ENCODE assay signal across 8 mouse cellular contexts in the genomic region with DNA sequence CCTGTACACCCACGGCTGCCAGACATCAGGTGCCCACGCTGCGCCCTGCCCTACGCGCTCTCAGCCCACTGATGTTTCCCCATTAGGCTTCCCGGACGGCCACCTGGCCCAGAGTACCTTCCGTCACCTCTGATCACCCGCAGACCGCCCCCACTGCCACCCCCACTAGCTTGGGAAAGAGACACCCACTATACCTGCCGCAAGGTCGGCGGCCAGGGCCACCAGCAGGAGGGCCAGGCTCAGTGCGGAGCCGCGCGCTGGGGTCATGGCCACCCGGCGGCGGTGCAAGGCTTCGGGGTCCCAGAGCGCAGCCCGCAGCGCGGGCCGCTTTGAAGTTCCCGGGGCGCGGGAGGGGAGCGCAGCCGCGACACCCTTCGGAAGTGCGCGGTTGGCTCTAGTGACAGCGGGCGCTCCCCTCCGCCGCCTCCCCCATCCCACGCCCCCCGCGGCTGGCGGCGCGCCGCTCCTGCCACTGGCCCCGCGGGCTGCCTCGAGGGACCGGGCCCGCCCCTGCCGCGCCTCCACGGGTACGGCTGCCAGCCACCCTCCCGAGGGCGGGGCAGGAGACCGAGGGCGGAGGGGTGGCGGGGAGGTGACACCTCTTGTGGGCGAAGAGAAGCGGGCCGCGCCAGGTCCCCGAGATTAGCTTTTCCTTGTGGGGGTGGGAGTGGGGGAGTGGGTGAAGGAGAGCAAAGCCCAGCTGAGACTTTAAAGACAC. TPM values are rescaled to one million over a fixed set of nuclear protein-coding genes. Genes with fewer than 3 reads are reported as not detected.
DNase-seq lines count a peak whose midpoint lies in the region; ATAC-seq and TF ChIP-seq lines count a peak whose summit lies in the region.

A gene (minus strand): TSS at position 482 of the 718 bp plus-strand sequence.

- H3K4me2 ChIP-seq in embryonic facial prominence, embryonic 15.5 days (replicated peaks), result peak within 1 kb of the TSS; percentile 100
- peak within 1 kb of the TSS; percentile 92 for H3K4me2 ChIP-seq in heart, embryonic 16.5 days (ENCODE audit: low read depth, low read length)
- peak within 1 kb of the TSS; percentile 66 for H3K4me2 ChIP-seq in liver, embryonic 14.5 days (ENCODE audit: low read depth)

- H3K9ac ChIP-seq in embryonic facial prominence, embryonic 15.5 days, result peak within 1 kb of the TSS; percentile 35; the same call in 1 of the 2 replicates
- peak within 1 kb of the TSS; percentile 57 for H3K9ac ChIP-seq in heart, embryonic 16.5 days (ENCODE audit: low read length)
- H3K9ac ChIP-seq in liver, embryonic 14.5 days (replicated peaks), result no peak within 1 kb of the TSS

- ATAC-seq in embryonic facial prominence, embryonic 15.5 days (ENCODE audit: insufficient number of reproducible peaks, low FRiP score, low TSS enrichment, low read depth), result peak; percentile 78
- ATAC-seq in heart, embryonic 16.5 days (replicated peaks; ENCODE audit: extremely low read depth, insufficient read depth, low FRiP score), result peak; percentile 80
- ATAC-seq in liver, embryonic 14.5 days (ENCODE audit: insufficient read depth), result no peak

- under 1% methylated on average over 51 of the region's 65 CpGs for WGBS in embryonic facial prominence, embryonic 15.5 days
- WGBS in heart, embryonic 16.5 days, result under 1% methylated on average over 57 of the region's 65 CpGs
- under 1% methylated on average over 55 of the region's 65 CpGs for WGBS in liver, embryonic 14.5 days (ENCODE audit: insufficient replicate concordance)

- no peak within 1 kb of the TSS for H3K27ac ChIP-seq in embryonic facial prominence, embryonic 15.5 days (replicated peaks)
- no peak within 1 kb of the TSS for H3K27ac ChIP-seq in heart, embryonic 16.5 days (ENCODE audit: low read length)
- no peak within 1 kb of the TSS for H3K27ac ChIP-seq in liver, embryonic 14.5 days

- H3K36me3 ChIP-seq in embryonic facial prominence, embryonic 15.5 days, result no peaks in the 10 kb centered on the region
- H3K36me3 ChIP-seq in heart, embryonic 16.5 days (ENCODE audit: control insufficient read depth, insufficient read depth), result no peaks in the 10 kb centered on the region
- H3K36me3 ChIP-seq in liver, embryonic 14.5 days (replicated peaks; ENCODE audit: control insufficient read depth, insufficient read depth, low read depth), result no peaks in the 10 kb centered on the region

- DNase-seq in CD4-positive helper T cell, adult 2 months (ENCODE audit: low read depth, low spot score), result peak; percentile 49
- peak; percentile 86 to 90 for DNase-seq in adrenal gland, postnatal 36 days
- DNase-seq in kidney, postnatal 36 days, result peak; percentile 18 to 55
- no peak for DNase-seq in liver, embryonic 14.5 days (ENCODE audit: low read depth in 3 of 3, low spot score in 3 of 3)
- DNase-seq in naive thymus-derived CD4-positive, alpha-beta T cell, adult 2 months (ENCODE audit: low read depth), result peak; percentile 46
- DNase-seq in thymus, postnatal 0 days (ENCODE audit: low spot score), result peak; percentile 56

- H3K27me3 ChIP-seq in embryonic facial prominence, embryonic 15.5 days, result peaks cover 12% of the 10 kb centered on the region
- H3K27me3 ChIP-seq in heart, embryonic 16.5 days (ENCODE audit: control insufficient read depth, insufficient read depth, low read length), result 0 out of 2 replicates have a peak, but pooled peaks cover 2% of the 10 kb centered on the region
- peaks cover 4% of the 10 kb centered on the region for H3K27me3 ChIP-seq in liver, embryonic 14.5 days (ENCODE audit: control insufficient read depth, insufficient read depth, low read length)

- no peak for TF ChIP-seq CTCF in liver, embryonic 14.5 days (IDR thresholded peaks at IDR 0.05; ENCODE audit: low read depth)

- TF ChIP-seq EP300 in liver, embryonic 14.5 days (IDR thresholded peaks at IDR 0.05; ENCODE audit: low read depth), result no peak

- H3K4me3 ChIP-seq in embryonic facial prominence, embryonic 15.5 days (replicated peaks), result peak within 1 kb of the TSS; percentile 59
- H3K4me3 ChIP-seq in heart, embryonic 16.5 days (ENCODE audit: low read length), result peak within 1 kb of the TSS; percentile 63
- H3K4me3 ChIP-seq in liver, embryonic 14.5 days (ENCODE audit: insufficient read depth in 1 of 2, low read depth in 2 of 2, low read length in 2 of 2), result peak within 1 kb of the TSS; percentile 31 to 38

- H3K9me3 ChIP-seq in embryonic facial prominence, embryonic 15.5 days (replicated peaks), result no peaks in the 10 kb centered on the region
- no peaks in the 10 kb centered on the region for H3K9me3 ChIP-seq in heart, embryonic 16.5 days (replicated peaks; ENCODE audit: control insufficient read depth, low read length)
- H3K9me3 ChIP-seq in liver, embryonic 14.5 days (ENCODE audit: control insufficient read depth, low read length), result no peaks in the 10 kb centered on the region

- H3K4me1 ChIP-seq in embryonic facial prominence, embryonic 15.5 days, result peaks cover 16% of the 10 kb centered on the region
- peaks cover 8% of the 10 kb centered on the region for H3K4me1 ChIP-seq in heart, embryonic 16.5 days (ENCODE audit: control insufficient read depth, insufficient read depth, low read length)
- H3K4me1 ChIP-seq in liver, embryonic 14.5 days (replicated peaks; ENCODE audit: control insufficient read depth in 2 of 2, insufficient read depth in 2 of 2, low read length in 1 of 2), result no peaks in the 10 kb centered on the region

RNA-seq across cellular contexts. Expression of the gene that starts here (rescaled TPM):
- total RNA-seq in adrenal gland, postnatal 36 days (2021), result 10 to 100 TPM; 17.9 to 35.5 TPM
- 0.31 and 0.35 TPM in 2 replicates for polyA plus RNA-seq in embryonic facial prominence, embryonic 15.5 days (2015; fragmentation: Nextera tagmentation; extraction: Ambion mirVana)
- 0.87 and 1.3 TPM in 2 replicates for polyA plus RNA-seq in heart, embryonic 16.5 days (2015; fragmentation: Nextera tagmentation; extraction: Ambion mirVana)
- 0.01 and 0.02 TPM in 2 replicates for polyA plus RNA-seq in liver, embryonic 14.5 days (2012; rRNA removed)
- polyA plus RNA-seq in liver, embryonic 14.5 days (2014; fragmentation: Nextera tagmentation; extraction: Ambion mirVana), result 0.01 and 0.15 TPM in 2 replicates
- polyA plus RNA-seq in thymus, postnatal 0 days (2015; fragmentation: Nextera tagmentation; extraction: Ambion mirVana), result 0.34 and 0.40 TPM in 2 replicates

Comparison
In these comparisons a context has a peak if more than half of its experiments do, and no peak if none do; other contexts are left out.
1. Peak in ATAC-seq, H3K4me3 ChIP-seq, H3K9ac ChIP-seq and H3K4me2 ChIP-seq in embryonic facial prominence, embryonic 15.5 days; RNA of the gene not detected or under 1 TPM.
2. Peak in DNase-seq in thymus, postnatal 0 days; RNA of the gene not detected or under 1 TPM.
3. DNase-seq: peak in CD4-positive helper T cell, adult 2 months (single experiment), adrenal gland, postnatal 36 days (2 of 2), kidney, postnatal 36 days (2 of 2) and naive thymus-derived CD4-positive, alpha-beta T cell, adult 2 months (single experiment); none in liver, embryonic 14.5 days (0 of 3).
4. Peak in every context shown above with its lines, with median percentiles within 50 percentile points of each other: H3K4me2 ChIP-seq and H3K4me3 ChIP-seq.